In the genomic region with DNA sequence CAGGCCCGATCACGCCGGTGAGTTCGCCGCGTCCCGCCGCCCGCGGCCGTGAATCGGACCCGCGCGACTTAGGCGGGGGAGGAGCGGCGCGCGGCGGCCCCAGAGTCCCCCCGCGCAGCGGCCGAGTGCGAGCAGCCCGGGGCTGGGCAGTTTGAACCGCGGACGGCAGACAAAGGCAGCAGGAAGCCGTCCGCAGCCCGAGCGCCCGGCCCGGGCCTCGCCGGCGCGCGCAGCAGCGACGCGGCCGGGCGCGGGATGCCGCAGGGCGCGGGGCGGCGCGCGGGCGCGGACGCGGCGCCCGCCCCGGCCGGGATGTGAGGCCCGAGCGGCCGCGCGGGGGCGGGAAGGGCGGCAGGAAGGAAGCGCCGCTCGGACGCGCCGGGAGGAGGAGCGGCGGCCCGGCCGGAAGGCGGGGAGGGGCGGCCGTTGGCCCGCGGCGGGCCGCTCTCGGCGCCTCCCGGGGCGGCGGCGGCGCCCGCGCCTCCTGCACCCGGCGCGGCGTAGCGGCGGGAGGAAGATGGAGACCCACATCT, we compare ENCODE assay signal across 8 mouse cellular contexts. TPM values are rescaled to one million over a fixed set of nuclear protein-coding genes. Genes with fewer than 3 reads are reported as not detected.
A peak's percentile ranks its signal among the peaks of the same experiment; 100 is the strongest.
DNase-seq lines count a peak whose midpoint lies in the region; ATAC-seq and TF ChIP-seq lines count a peak whose summit lies in the region.

A gene (plus strand): TSS at position 326 of the 533 bp plus-strand sequence.

- TF ChIP-seq CTCF in spleen, adult 2 months (IDR thresholded peaks at IDR 0.05; ENCODE audit: extremely low read depth, insufficient read depth, insufficient read length, insufficient replicate concordance): no peak
- TF ChIP-seq CTCF in heart, adult 2 months (IDR thresholded peaks at IDR 0.05): no peak

- H3K36me3 ChIP-seq in spleen, adult 2 months (ENCODE audit: control insufficient read depth, insufficient read depth, low read length): peaks cover 3% of the 10 kb centered on the region
- H3K36me3 ChIP-seq in heart, adult 2 months (ENCODE audit: control insufficient read depth, insufficient read depth, low read length): no peaks in the 10 kb centered on the region
- 0 out of 2 replicates have a peak, but pooled peaks cover 7% of the 10 kb centered on the region for H3K36me3 ChIP-seq in kidney, embryonic 16.5 days (ENCODE audit: insufficient read depth, low read length)
- peaks cover 8% of the 10 kb centered on the region; the same call in 1 of the 2 replicates for H3K36me3 ChIP-seq in liver, embryonic 11.5 days (ENCODE audit: control insufficient read depth, insufficient read depth, low read length)
- peaks cover 11% of the 10 kb centered on the region for H3K36me3 ChIP-seq in neural tube, embryonic 13.5 days

- H3K4me1 ChIP-seq in spleen, adult 2 months (ENCODE audit: control insufficient read depth, insufficient read depth, insufficient read length): peaks cover 7% of the 10 kb centered on the region; the same call in 1 of the 2 replicates
- peaks cover 6% of the 10 kb centered on the region for H3K4me1 ChIP-seq in heart, adult 2 months (ENCODE audit: control insufficient read depth, insufficient read depth, low read length)
- peaks cover 52% of the 10 kb centered on the region for H3K4me1 ChIP-seq in kidney, embryonic 16.5 days (ENCODE audit: insufficient read depth, low read length)
- peaks cover 40% of the 10 kb centered on the region for H3K4me1 ChIP-seq in liver, embryonic 11.5 days (replicated peaks; ENCODE audit: control insufficient read depth, insufficient read depth, low read length)
- H3K4me1 ChIP-seq in neural tube, embryonic 13.5 days (replicated peaks): peaks cover 57% of the 10 kb centered on the region

- no peak for ATAC-seq in common myeloid progenitor, adult 5-6 weeks (replicated peaks; ENCODE audit: low read depth, poor library complexity, severe bottlenecking)
- peak; percentile 86 for ATAC-seq in kidney, embryonic 16.5 days (ENCODE audit: low FRiP score, low TSS enrichment)
- peak; percentile 81 for ATAC-seq in liver, embryonic 11.5 days (replicated peaks; ENCODE audit: low FRiP score)
- ATAC-seq in neural tube, embryonic 13.5 days (ENCODE audit: low read depth): peak; percentile 88

- no peak for TF ChIP-seq EP300 in heart, adult 2 months (IDR thresholded peaks at IDR 0.05; ENCODE audit: insufficient read depth, low read depth, low read length)

- intact Hi-C loops in heart, adult 2 months (cut with DNase I): no loop called here

- 4% methylated on average over 62 of the region's 101 CpGs for WGBS in spleen, adult 2 months
- WGBS in heart, adult 2 months: 13% methylated on average over 100 of the region's 101 CpGs
- under 1% methylated on average over 69 of the region's 101 CpGs for WGBS in kidney, embryonic 16.5 days
- 0% methylated on average over 72 of the region's 101 CpGs for WGBS in liver, embryonic 11.5 days
- WGBS in neural tube, embryonic 13.5 days: under 1% methylated on average over 66 of the region's 101 CpGs

- H3K4me3 ChIP-seq in spleen, adult 2 months (ENCODE audit: extremely low read depth, insufficient read depth, insufficient read length): peak within 1 kb of the TSS; percentile 100
- peak within 1 kb of the TSS; percentile 83 for H3K4me3 ChIP-seq in heart, adult 2 months
- H3K4me3 ChIP-seq in kidney, embryonic 16.5 days (ENCODE audit: low read length): peak within 1 kb of the TSS; percentile 84
- H3K4me3 ChIP-seq in liver, embryonic 11.5 days (ENCODE audit: low read depth, low read length): peak within 1 kb of the TSS; percentile 74
- peak within 1 kb of the TSS; percentile 94 for H3K4me3 ChIP-seq in neural tube, embryonic 13.5 days

- H3K9ac ChIP-seq in heart, adult 2 months (ENCODE audit: low read depth, low read length): peak within 1 kb of the TSS; percentile 96
- H3K9ac ChIP-seq in kidney, embryonic 16.5 days (replicated peaks; ENCODE audit: low read length): peak within 1 kb of the TSS; percentile 98
- H3K9ac ChIP-seq in liver, embryonic 11.5 days (ENCODE audit: low read depth, low read length): peak within 1 kb of the TSS; percentile 77
- peak within 1 kb of the TSS; percentile 95 for H3K9ac ChIP-seq in neural tube, embryonic 13.5 days

- peak within 1 kb of the TSS; percentile 100 for H3K27ac ChIP-seq in spleen, adult 2 months (ENCODE audit: insufficient read depth, low read length)
- H3K27ac ChIP-seq in heart, adult 2 months: peak within 1 kb of the TSS; percentile 99
- H3K27ac ChIP-seq in kidney, embryonic 16.5 days (ENCODE audit: low read length): peak within 1 kb of the TSS; percentile 99
- H3K27ac ChIP-seq in liver, embryonic 11.5 days (ENCODE audit: low read depth, low read length): peak within 1 kb of the TSS; percentile 89
- peak within 1 kb of the TSS; percentile 100 for H3K27ac ChIP-seq in neural tube, embryonic 13.5 days (replicated peaks)

- DNase-seq in spleen, adult 2 months (ENCODE audit: low read depth in 1 of 2, low spot score in 2 of 2): peak; percentile 41 to 69
- no peak for DNase-seq in spleen, postnatal 14 days (ENCODE audit: low spot score in 2 of 2)
- DNase-seq in heart, adult 2 months: peak in 1 of 2 experiments; percentile 86
- no peak for DNase-seq in liver, embryonic 11.5 days (ENCODE audit: low spot score)
- DNase-seq in cerebellum, adult 18-20 months: no peak

- H3K27me3 ChIP-seq in spleen, adult 2 months (ENCODE audit: control insufficient read depth, insufficient read depth, low read length): no peaks in the 10 kb centered on the region
- no peaks in the 10 kb centered on the region for H3K27me3 ChIP-seq in heart, adult 2 months (ENCODE audit: control insufficient read depth, insufficient read depth, low read length)
- H3K27me3 ChIP-seq in kidney, embryonic 16.5 days (ENCODE audit: insufficient read depth, low read length): no peaks in the 10 kb centered on the region
- H3K27me3 ChIP-seq in liver, embryonic 11.5 days (replicated peaks; ENCODE audit: control insufficient read depth, insufficient read depth, low read length): no peaks in the 10 kb centered on the region
- H3K27me3 ChIP-seq in neural tube, embryonic 13.5 days: no peaks in the 10 kb centered on the region

- H3K79me2 ChIP-seq in heart, adult 2 months (replicated peaks; ENCODE audit: control insufficient read depth, insufficient read depth, low read length): no peaks in the 10 kb centered on the region

- peak within 1 kb of the TSS; percentile 98 for H3K4me2 ChIP-seq in kidney, embryonic 16.5 days (replicated peaks; ENCODE audit: low read depth, low read length)
- H3K4me2 ChIP-seq in liver, embryonic 11.5 days: peak within 1 kb of the TSS; percentile 100
- H3K4me2 ChIP-seq in neural tube, embryonic 13.5 days: peak within 1 kb of the TSS; percentile 100

- TF ChIP-seq POLR2A in spleen, adult 2 months (IDR thresholded peaks at IDR 0.05; ENCODE audit: low read depth, low read length): no peak; the same call in 1 of the 2 replicates
- TF ChIP-seq POLR2A in heart, adult 2 months (IDR thresholded peaks at IDR 0.05; ENCODE audit: insufficient read depth, low read depth, low read length): 0 out of 2 replicates have a peak, but pooled peaks have one; percentile 10

- no peaks in the 10 kb centered on the region for H3K9me3 ChIP-seq in kidney, embryonic 16.5 days (ENCODE audit: low read length)
- no peaks in the 10 kb centered on the region for H3K9me3 ChIP-seq in liver, embryonic 11.5 days (ENCODE audit: control insufficient read depth, low read length)
- H3K9me3 ChIP-seq in neural tube, embryonic 13.5 days: no peaks in the 10 kb centered on the region

RNA-seq across cellular contexts. Expression of the gene that starts here (rescaled TPM):
- polyA plus RNA-seq in spleen, adult 2 months (2012; rRNA removed): 83.8 and 131 TPM in 2 replicates
- 39.2 and 48.1 TPM in 2 replicates for total RNA-seq in common myeloid progenitor, adult 5-6 weeks (2017)
- 10 to 100 TPM; 16.0 to 16.6 TPM for total RNA-seq in heart, adult 2 months (2021)
- polyA plus RNA-seq in heart, adult 2 months (2012; rRNA removed): 19.7 and 20.3 TPM in 2 replicates
- 5.0 and 5.1 TPM in 2 replicates for polyA plus RNA-seq in kidney, embryonic 16.5 days (2015; fragmentation: Nextera tagmentation; extraction: Ambion mirVana)
- polyA plus RNA-seq in liver, embryonic 11.5 days (2014; fragmentation: Nextera tagmentation; extraction: Ambion mirVana): 6.7 and 6.9 TPM in 2 replicates
- 2.8 and 3.0 TPM in 2 replicates for polyA plus RNA-seq in neural tube, embryonic 13.5 days (2015; fragmentation: Nextera tagmentation; extraction: Ambion mirVana)

Comparison
In these comparisons a context has a peak if more than half of its experiments do, and no peak if none do; other contexts are left out.
1. DNase-seq: peak in spleen, adult 2 months (2 of 2); none in spleen, postnatal 14 days (0 of 2), liver, embryonic 11.5 days (single experiment) and cerebellum, adult 18-20 months (0 of 2).
2. Peak in every context shown above with its lines, with median percentiles within 50 percentile points of each other: H3K27ac ChIP-seq, H3K4me3 ChIP-seq, H3K9ac ChIP-seq and H3K4me2 ChIP-seq.